Mouse (Mus musculus): Measurements from ENCODE around the gene Rps19. TPM values are rescaled to one million over a fixed set of nuclear protein-coding genes. Genes with fewer than 3 reads are reported as not detected.
A peak's percentile ranks its signal among the peaks of the same experiment; 100 is the strongest.

The Rps19 gene
- total RNA-seq, 1 experiment, result 2,786 TPM

DNA sequence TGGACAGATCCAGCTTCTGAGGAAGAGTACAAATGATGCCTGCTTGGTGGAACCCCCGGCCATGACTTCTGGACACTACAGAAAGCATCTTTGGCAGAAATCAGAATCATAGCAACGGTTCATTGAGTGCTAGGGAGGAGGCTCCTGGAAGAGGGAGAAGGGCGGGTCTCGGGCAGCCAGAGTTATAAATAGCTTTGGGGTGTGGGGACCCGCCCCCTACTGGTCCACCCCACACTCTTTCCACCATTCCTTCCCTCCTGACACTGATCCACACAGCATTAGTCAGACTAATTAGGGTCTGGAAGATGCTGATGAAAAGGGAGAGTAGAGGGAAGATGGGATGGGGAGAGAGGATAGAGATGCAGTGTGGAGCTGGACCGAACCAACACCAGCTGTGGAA lies 22.4 kb downstream of the Rps19 start:
- Histone ChIP-seq H3K4me3 (ENCODE audit: insufficient read depth in 1 of 2, low read depth in 1 of 2, low read length in 2 of 2, poor library complexity in 1 of 2, severe bottlenecking in 1 of 2) (peak overlapping the region in 1 of 2 experiments; percentile 29; a peak in 1 of 4 replicates), H3K27ac (ENCODE audit: insufficient read depth, low read depth, low read length, poor library complexity, severe bottlenecking) (peak overlapping the region; percentile 45), H3K9ac (ENCODE audit: insufficient read depth, low read depth, low read length, poor library complexity, severe bottlenecking) (no peak overlapping the region), H3K36me3 (ENCODE audit: control insufficient read depth, insufficient read depth, low read length, poor library complexity, severe bottlenecking) (peaks cover 19% of the 10 kb centered on the region; the same call in 1 of the 2 replicates), H3K9me3 (ENCODE audit: control insufficient read depth, insufficient read depth, low read depth, low read length) (no peaks in the 10 kb centered on the region), H3K4me1 (ENCODE audit: control insufficient read depth in 2 of 2, insufficient read depth in 2 of 2, low read length in 2 of 2, poor library complexity in 1 of 2) (peaks cover 1 to 23% of the 10 kb centered on the region in 2 experiments)
- in situ Hi-C loops (cut with MboI; ENCODE audit: low sequenced_read_pairs in 2 of 2, unreplicated experiment in 2 of 2), result no loop called here
- TF ChIP-seq CHD2 (IDR thresholded peaks at IDR 0.05; ENCODE audit: low read depth, low read length) (no peak), MAFK (IDR thresholded peaks at IDR 0.05; ENCODE audit: insufficient read depth, low read depth, low read length) (no peak), ZC3H11A (IDR thresholded peaks at IDR 0.05; ENCODE audit: borderline replicate concordance, low read depth, low read length) (no peak), ZNF384 (IDR thresholded peaks at IDR 0.05; ENCODE audit: low read depth, low read length) (no peak), HCFC1 (IDR thresholded peaks at IDR 0.05; ENCODE audit: borderline replicate concordance, insufficient read depth, low read length) (no peak)
- DNase-seq (ENCODE audit: low read depth, low spot score), result no peak

DNA sequence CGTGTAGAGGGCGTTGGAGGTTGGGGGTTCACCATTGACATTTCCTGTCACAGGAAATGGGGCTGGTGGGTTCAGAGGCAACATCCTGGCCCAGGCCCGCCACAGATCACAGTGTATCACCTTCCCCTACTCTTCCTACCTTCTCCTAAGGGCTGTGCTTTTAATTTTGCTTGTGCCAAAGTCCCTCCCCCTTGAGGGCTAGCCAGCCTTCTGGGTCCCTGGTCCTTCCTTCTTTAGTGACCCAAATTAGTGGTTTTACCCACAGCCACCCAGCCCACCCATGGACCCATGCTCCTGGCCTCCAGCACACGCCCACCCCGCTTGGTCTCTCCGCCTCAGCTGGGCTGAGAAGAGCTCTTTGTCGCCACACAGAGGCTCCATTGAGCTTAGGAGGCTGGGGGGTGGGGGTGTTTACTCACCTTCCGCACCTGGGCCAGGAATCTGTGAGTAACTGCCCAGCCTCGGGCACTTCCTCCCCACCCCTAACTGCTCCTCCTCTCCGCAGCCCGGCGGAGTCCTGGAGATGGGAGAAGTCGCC lies 23.1 kb downstream of the Rps19 start:
- Histone ChIP-seq H3K4me3 (ENCODE audit: insufficient read depth in 1 of 2, low read depth in 1 of 2, low read length in 2 of 2, poor library complexity in 1 of 2, severe bottlenecking in 1 of 2) (peak overlapping the region; percentile 7 to 52; a peak in 3 of 4 replicates), H3K27ac (ENCODE audit: insufficient read depth, low read depth, low read length, poor library complexity, severe bottlenecking) (peak overlapping the region; percentile 45)
- no peak for DNase-seq (ENCODE audit: low read depth, low spot score)

DNA sequence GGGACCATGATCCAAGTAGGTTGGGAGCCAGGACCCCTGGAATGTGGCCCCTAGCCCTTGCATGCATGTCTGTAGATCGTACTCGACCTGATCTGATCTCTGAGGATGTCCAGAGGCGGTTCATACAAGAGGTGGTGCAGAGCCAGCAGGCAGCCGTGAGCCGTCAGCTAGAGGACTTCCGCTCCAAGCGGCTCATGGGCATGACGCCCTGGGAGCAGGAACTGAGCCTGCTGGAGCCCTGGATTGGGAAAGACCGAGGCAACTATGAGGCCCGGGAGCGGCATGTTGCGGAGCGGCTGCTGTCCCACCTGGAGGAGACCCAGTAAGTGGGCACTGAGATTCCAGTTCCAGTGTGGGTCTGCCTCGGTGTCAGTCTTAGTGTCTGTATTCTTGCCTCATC lies 28.3 kb downstream of the Rps19 start:
- Histone ChIP-seq H3K27ac (ENCODE audit: insufficient read depth, low read depth, low read length, poor library complexity, severe bottlenecking) (no peak overlapping the region), H3K36me3 (ENCODE audit: control insufficient read depth, insufficient read depth, low read length, poor library complexity, severe bottlenecking) (peaks cover 42% of the 10 kb centered on the region)
- in situ Hi-C loops (cut with MboI; ENCODE audit: low sequenced_read_pairs in 2 of 2, unreplicated experiment in 2 of 2), result no loop called here

More for the DNA sequence above, 23.1 kb downstream of the Rps19 start:
- TF ChIP-seq MAFK (IDR thresholded peaks at IDR 0.05; ENCODE audit: insufficient read depth, low read depth, low read length), result no peak
- no peak for TF ChIP-seq ZNF384 (IDR thresholded peaks at IDR 0.05; ENCODE audit: low read depth, low read length)
- no peak for TF ChIP-seq CHD2 (IDR thresholded peaks at IDR 0.05; ENCODE audit: low read depth, low read length)
- no peak for TF ChIP-seq HCFC1 (IDR thresholded peaks at IDR 0.05; ENCODE audit: borderline replicate concordance, insufficient read depth, low read length)
- TF ChIP-seq ZC3H11A (IDR thresholded peaks at IDR 0.05; ENCODE audit: borderline replicate concordance, low read depth, low read length), result no peak
- Histone ChIP-seq H3K36me3 (ENCODE audit: control insufficient read depth, insufficient read depth, low read length, poor library complexity, severe bottlenecking) (peaks cover 23% of the 10 kb centered on the region; the same call in 1 of the 2 replicates), H3K9me3 (ENCODE audit: control insufficient read depth, insufficient read depth, low read depth, low read length) (no peaks in the 10 kb centered on the region), H3K9ac (ENCODE audit: insufficient read depth, low read depth, low read length, poor library complexity, severe bottlenecking) (peak overlapping the region; percentile 58), H3K4me1 (ENCODE audit: control insufficient read depth in 2 of 2, insufficient read depth in 2 of 2, low read length in 2 of 2, poor library complexity in 1 of 2) (peaks cover 1 to 19% of the 10 kb centered on the region in 2 experiments)
- in situ Hi-C loops (cut with MboI; ENCODE audit: low sequenced_read_pairs in 2 of 2, unreplicated experiment in 2 of 2), result no loop called here

DNA sequence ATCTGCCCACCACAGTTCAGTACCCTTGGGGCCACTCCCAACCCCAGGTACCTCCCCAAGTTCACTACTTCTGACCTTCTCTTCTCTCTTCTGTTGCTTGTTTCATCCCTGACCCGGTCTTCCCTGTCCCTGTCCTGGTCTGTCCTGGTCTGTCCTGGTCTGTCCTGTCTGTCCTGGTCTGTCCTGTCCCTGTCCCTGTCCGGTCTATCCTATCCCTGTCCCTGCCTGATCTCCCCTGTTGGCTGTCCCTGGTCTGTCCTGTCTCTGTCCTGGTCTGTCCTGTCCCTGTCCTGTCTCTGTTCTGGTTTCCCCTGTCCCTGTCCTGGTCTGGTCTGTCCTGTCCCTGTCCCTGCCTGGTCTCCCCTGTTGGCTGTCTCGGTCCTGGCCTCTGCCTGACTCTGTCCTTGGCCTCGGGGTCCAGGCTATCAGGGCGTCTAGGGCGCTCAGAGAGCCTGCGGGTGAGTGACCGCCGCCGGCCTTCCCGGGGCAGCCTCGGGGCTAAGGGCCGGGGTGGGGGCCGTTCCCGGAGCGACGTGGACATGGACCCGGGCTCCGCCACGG lies 34.7 kb downstream of the Rps19 start:
- TF ChIP-seq ZC3H11A (IDR thresholded peaks at IDR 0.05; ENCODE audit: borderline replicate concordance, low read depth, low read length) (no peak), ZNF384 (IDR thresholded peaks at IDR 0.05; ENCODE audit: low read depth, low read length) (no peak), HCFC1 (IDR thresholded peaks at IDR 0.05; ENCODE audit: borderline replicate concordance, insufficient read depth, low read length) (no peak), CHD2 (IDR thresholded peaks at IDR 0.05; ENCODE audit: low read depth, low read length) (no peak), MAFK (IDR thresholded peaks at IDR 0.05; ENCODE audit: insufficient read depth, low read depth, low read length) (no peak)
- DNase-seq (ENCODE audit: low read depth, low spot score), result no peak
- no peak overlapping the region for H3K27ac ChIP-seq (ENCODE audit: insufficient read depth, low read depth, low read length, poor library complexity, severe bottlenecking)
- H3K4me3 ChIP-seq (ENCODE audit: insufficient read depth in 1 of 2, low read depth in 1 of 2, low read length in 2 of 2, poor library complexity in 1 of 2, severe bottlenecking in 1 of 2), result no peak overlapping the region
- no peak overlapping the region for H3K9ac ChIP-seq (ENCODE audit: insufficient read depth, low read depth, low read length, poor library complexity, severe bottlenecking)
- peaks cover 0 to 18% of the 10 kb centered on the region in 2 experiments; a peak in 1 of 4 replicates for H3K4me1 ChIP-seq (ENCODE audit: control insufficient read depth in 2 of 2, insufficient read depth in 2 of 2, low read length in 2 of 2, poor library complexity in 1 of 2)
- no peaks in the 10 kb centered on the region for H3K9me3 ChIP-seq (ENCODE audit: control insufficient read depth, insufficient read depth, low read depth, low read length)
- in situ Hi-C loops (cut with MboI; ENCODE audit: low sequenced_read_pairs in 2 of 2, unreplicated experiment in 2 of 2), result no loop called here
- H3K36me3 ChIP-seq (ENCODE audit: control insufficient read depth, insufficient read depth, low read length, poor library complexity, severe bottlenecking), result peaks cover 49% of the 10 kb centered on the region

More for the DNA sequence above, 28.3 kb downstream of the Rps19 start:
- no peak overlapping the region for H3K9ac ChIP-seq (ENCODE audit: insufficient read depth, low read depth, low read length, poor library complexity, severe bottlenecking)
- TF ChIP-seq MAFK (IDR thresholded peaks at IDR 0.05; ENCODE audit: insufficient read depth, low read depth, low read length) (no peak), CHD2 (IDR thresholded peaks at IDR 0.05; ENCODE audit: low read depth, low read length) (no peak), HCFC1 (IDR thresholded peaks at IDR 0.05; ENCODE audit: borderline replicate concordance, insufficient read depth, low read length) (no peak), ZC3H11A (IDR thresholded peaks at IDR 0.05; ENCODE audit: borderline replicate concordance, low read depth, low read length) (no peak), ZNF384 (IDR thresholded peaks at IDR 0.05; ENCODE audit: low read depth, low read length) (no peak)
- DNase-seq (ENCODE audit: low read depth, low spot score), result no peak
- H3K9me3 ChIP-seq (ENCODE audit: control insufficient read depth, insufficient read depth, low read depth, low read length), result no peaks in the 10 kb centered on the region
- H3K4me1 ChIP-seq (ENCODE audit: control insufficient read depth in 2 of 2, insufficient read depth in 2 of 2, low read length in 2 of 2, poor library complexity in 1 of 2), result peaks cover 0 to 10% of the 10 kb centered on the region in 2 experiments; a peak in 1 of 4 replicates
- no peak overlapping the region for H3K4me3 ChIP-seq (ENCODE audit: insufficient read depth in 1 of 2, low read depth in 1 of 2, low read length in 2 of 2, poor library complexity in 1 of 2, severe bottlenecking in 1 of 2)

Measured in ES-E14 (cell line).